Mouse (Mus musculus) urinary bladder, postnatal 14 days (tissue): ENCODE data around the gene Kcnd3.

ENCODE experiments used
- DNase-seq: peaks from one replicate; pipeline ENCODE4 v3.0.0; 2021; ENCODE audit warnings: low spot score

Kcnd3 gene

GRCm38 (mm10) chr3:105590056-105590672, 138.0 kb downstream of the Kcnd3 start:
- no peak for DNase-seq

- no peak for DNase-seq
Measured at GRCm38 (mm10) chr3:105591766-105592165, 139.6 kb downstream of the Kcnd3 start.

GRCm38 (mm10) chr3:105592246-105592645, 140.1 kb downstream of the Kcnd3 start:
- DNase-seq: no peak

GRCm38 (mm10) chr3:105600483-105600882, 148.4 kb downstream of the Kcnd3 start:
- no peak for DNase-seq

GRCm38 (mm10) chr3:105602966-105603365, 150.8 kb downstream of the Kcnd3 start:
- no peak for DNase-seq

GRCm38 (mm10) chr3:105605726-105606125, 153.6 kb downstream of the Kcnd3 start:
- no peak for DNase-seq

- DNase-seq: no peak
Measured at GRCm38 (mm10) chr3:105608857-105609256, 156.7 kb downstream of the Kcnd3 start.

- no peak for DNase-seq
Measured at GRCm38 (mm10) chr3:105611531-105612422, 159.6 kb downstream of the Kcnd3 start.

GRCm38 (mm10) chr3:105612423-105612814, 160.3 kb downstream of the Kcnd3 start:
- no peak for DNase-seq

GRCm38 (mm10) chr3:105616861-105617743, 165.0 kb downstream of the Kcnd3 start:
- DNase-seq: no peak

GRCm38 (mm10) chr3:105621154-105621553, 169.0 kb downstream of the Kcnd3 start:
- DNase-seq: no peak

GRCm38 (mm10) chr3:105623137-105623536, 171.0 kb downstream of the Kcnd3 start:
- no peak for DNase-seq

GRCm38 (mm10) chr3:105625961-105626360, 173.8 kb downstream of the Kcnd3 start:
- DNase-seq: no peak

GRCm38 (mm10) chr3:105627258-105627657, 175.1 kb downstream of the Kcnd3 start:
- no peak for DNase-seq

GRCm38 (mm10) chr3:105632296-105632695, 180.2 kb downstream of the Kcnd3 start:
- no peak for DNase-seq

GRCm38 (mm10) chr3:105633021-105633420, 180.9 kb downstream of the Kcnd3 start:
- DNase-seq: no peak

- DNase-seq: peak; percentile 16
Measured at GRCm38 (mm10) chr3:105642186-105642585, 190.1 kb downstream of the Kcnd3 start.

- DNase-seq: no peak
Measured at GRCm38 (mm10) chr3:105643566-105643965, 191.4 kb downstream of the Kcnd3 start.

- DNase-seq: no peak
Measured at GRCm38 (mm10) chr3:105648889-105649567, 196.9 kb downstream of the Kcnd3 start.

- no peak for DNase-seq
Measured at GRCm38 (mm10) chr3:105653544-105654380, 201.6 kb downstream of the Kcnd3 start.
